Mouse (Mus musculus) forebrain, postnatal 0 days (tissue): ENCODE measurements at regions not wholly inside any gene's neighbourhood (a gene's known extent, or its start where the extent isn't known, plus 50 kb on each side); places are given as distances from the start of the nearest gene placed in this dataset.
"Not testable (repeated sequence)": the region's sequence is repeated elsewhere in the genome, so short reads cannot be mapped to it uniquely, and the experiment has no call there.

Experiments used
- ATAC-seq: fragments of 200-750 bp; cut with Nextera tagmentation; 2 replicates; pipeline ENCODE4 v1.8.0; 2017; ENCODE audit warnings: mild to moderate bottlenecking, moderate library complexity
- DNase-seq: peaks from one replicate; pipeline ENCODE4 v3.0.0-alpha.2; 2015
- H3K27ac ChIP-seq: fragments of 300-500 bp; sonication (generic); 2 replicates; pipeline ENCODE4 v1.5.1; 2014; ENCODE audit warnings: low read depth, mild to moderate bottlenecking, antibody characterized with exemption, low read length, moderate library complexity, mixed read lengths
- H3K27me3 ChIP-seq: fragments of 300-500 bp; sonication (generic); 2 replicates; pipeline ENCODE4 v1.6.1; 2014; ENCODE audit warnings: mild to moderate bottlenecking, low read length, mixed read lengths; ENCODE audit not compliant: insufficient read depth
- H3K36me3 ChIP-seq: fragments of 300-500 bp; sonication (generic); 2 replicates; pipeline ENCODE4 v1.6.1; 2014; ENCODE audit warnings: mild to moderate bottlenecking, moderate library complexity; ENCODE audit not compliant: insufficient read depth
- H3K4me1 ChIP-seq: fragments of 300-500 bp; sonication (generic); 2 replicates; pipeline ENCODE4 v1.6.1; 2014; ENCODE audit warnings: antibody characterized with exemption; ENCODE audit not compliant: insufficient read depth
- H3K4me2 ChIP-seq: fragments of 300-500 bp; sonication (generic); 2 replicates; pipeline ENCODE4 v1.6.1; 2014; ENCODE audit warnings: low read depth, mild to moderate bottlenecking, moderate library complexity
- H3K4me3 ChIP-seq: fragments of 300-500 bp; sonication (generic); 2 replicates; pipeline ENCODE4 v1.5.1; 2014; ENCODE audit warnings: low read depth, low read length, mixed read lengths
- H3K9ac ChIP-seq: fragments of 300-500 bp; sonication (generic); 2 replicates; pipeline ENCODE4 v1.6.1; 2014; ENCODE audit warnings: mild to moderate bottlenecking
- H3K9me3 ChIP-seq: fragments of 300-500 bp; sonication (generic); 2 replicates; pipeline ENCODE4 v1.6.1; 2016; ENCODE audit warnings: low read length
- CTCF ChIP-seq: sonication (generic); IDR thresholded peaks from 2 replicates; pipeline ENCODE4 v1.5.1; 2016; ENCODE audit warnings: antibody characterized with exemption, control low read depth, low read depth
- WGBS: fragments of 180-500 bp; shearing (Covaris S2); extraction: QIAGEN DNeasy Blood & Tissue Kit; methylation state at CpG from one replicate; pipeline ENCODE4 v1.1.7; 2014; 5-methylcytosine and 5-hydroxymethylcytosine counted together

DNA sequence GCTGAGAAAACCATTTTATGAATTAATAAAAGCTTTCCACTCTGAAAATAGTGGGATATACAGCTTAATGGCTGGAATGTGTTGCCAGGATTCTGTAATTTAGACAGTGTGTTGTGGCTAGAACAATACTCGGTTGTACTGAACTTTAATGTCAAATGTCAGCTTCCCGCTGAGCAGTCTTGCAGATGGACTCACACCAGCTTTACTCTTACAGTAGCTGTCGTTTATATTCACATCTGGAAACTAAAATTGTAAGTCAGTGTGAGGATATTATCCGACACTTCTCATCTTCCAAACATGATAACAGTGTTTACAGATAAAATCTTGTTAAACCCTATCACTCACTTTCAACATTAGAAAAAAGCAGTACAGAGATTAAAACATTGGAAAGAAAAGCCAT is 328.3 kb upstream of the Gje1 start:
- no peak for DNase-seq
- ATAC-seq: no peak
- WGBS: 77% methylated on average over 4 of the region's 4 CpGs

DNA sequence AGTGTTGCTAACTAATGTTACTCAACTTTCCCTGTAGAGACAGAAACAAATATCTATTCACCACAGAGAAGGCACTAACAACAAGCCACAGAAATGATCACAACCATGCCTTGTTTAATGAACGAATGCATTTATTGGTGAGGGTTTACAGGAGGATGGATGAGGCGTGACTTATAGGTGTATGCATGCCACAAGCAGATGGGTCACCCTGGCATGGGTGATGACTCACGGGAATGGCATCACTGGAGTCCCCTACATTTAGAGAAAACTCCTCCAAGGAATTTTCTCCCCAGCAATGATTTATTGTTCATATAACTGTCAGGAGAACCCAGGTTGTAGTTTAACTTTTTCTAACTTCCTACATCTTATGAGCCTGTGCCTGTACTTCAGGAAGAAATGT is 319.6 kb upstream of the Gje1 start:
- Histone ChIP-seq H3K27me3 (no peaks in the 10 kb centered on the region), H3K9me3 (no peaks in the 10 kb centered on the region), H3K4me3 (no peak overlapping the region), H3K27ac (no peak overlapping the region), H3K4me2 (no peak overlapping the region), H3K36me3 (no peaks in the 10 kb centered on the region), H3K4me1 (no peaks in the 10 kb centered on the region), H3K9ac (no peak overlapping the region)
- TF ChIP-seq CTCF: no peak
- ATAC-seq (no peak), DNase-seq (no peak)
- 96% methylated on average over 3 of the region's 3 CpGs for WGBS

More for the DNA sequence above, 328.3 kb upstream of the Gje1 start:
- Histone ChIP-seq H3K9ac (no peak overlapping the region), H3K4me3 (no peak overlapping the region), H3K4me2 (no peak overlapping the region), H3K27me3 (no peaks in the 10 kb centered on the region), H3K9me3 (no peaks in the 10 kb centered on the region), H3K27ac (no peak overlapping the region), H3K4me1 (no peaks in the 10 kb centered on the region), H3K36me3 (no peaks in the 10 kb centered on the region)
- no peak for TF ChIP-seq CTCF

- DNase-seq (no peak), ATAC-seq (no peak)
- H3K4me3 ChIP-seq: no peak overlapping the region
- H3K9ac ChIP-seq: no peak overlapping the region
- H3K36me3 ChIP-seq: no peaks in the 10 kb centered on the region
- 41% methylated on average over 1 of the region's 1 CpGs for WGBS
- no peaks in the 10 kb centered on the region for H3K9me3 ChIP-seq
- H3K27ac ChIP-seq: no peak overlapping the region
- no peak for TF ChIP-seq CTCF
- no peak overlapping the region for H3K4me2 ChIP-seq
- H3K4me1 ChIP-seq: no peaks in the 10 kb centered on the region
- no peaks in the 10 kb centered on the region for H3K27me3 ChIP-seq
These were observed 313.5 kb upstream of the Gje1 start for GRCm38 (mm10) chr10:15031517-15031916.

DNA sequence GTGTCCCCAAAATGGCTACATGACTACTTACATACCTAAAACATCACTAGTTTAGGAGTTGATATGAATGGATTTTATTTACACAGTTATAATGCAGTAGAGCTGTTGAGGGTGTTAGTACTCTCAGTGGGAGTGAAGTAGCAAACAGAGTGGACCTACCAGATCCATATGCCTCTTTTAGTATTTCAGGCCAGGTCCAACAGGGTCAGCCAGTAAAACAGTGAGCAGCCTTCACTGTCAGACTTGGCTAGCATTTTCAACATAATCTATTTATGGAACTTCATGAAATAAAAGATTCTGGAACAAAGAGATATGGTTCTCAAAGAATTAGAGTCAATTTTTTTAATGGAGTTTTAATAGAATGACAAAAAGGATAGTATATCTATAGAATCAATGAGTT is 311.1 kb upstream of the Gje1 start:
- Histone ChIP-seq H3K4me1 (no peaks in the 10 kb centered on the region), H3K4me2 (no peak overlapping the region), H3K4me3 (no peak overlapping the region), H3K9ac (no peak overlapping the region), H3K9me3 (no peaks in the 10 kb centered on the region), H3K36me3 (no peaks in the 10 kb centered on the region), H3K27me3 (no peaks in the 10 kb centered on the region), H3K27ac (no peak overlapping the region)
- no peak for TF ChIP-seq CTCF
- ATAC-seq (no peak), DNase-seq (no peak)

DNA sequence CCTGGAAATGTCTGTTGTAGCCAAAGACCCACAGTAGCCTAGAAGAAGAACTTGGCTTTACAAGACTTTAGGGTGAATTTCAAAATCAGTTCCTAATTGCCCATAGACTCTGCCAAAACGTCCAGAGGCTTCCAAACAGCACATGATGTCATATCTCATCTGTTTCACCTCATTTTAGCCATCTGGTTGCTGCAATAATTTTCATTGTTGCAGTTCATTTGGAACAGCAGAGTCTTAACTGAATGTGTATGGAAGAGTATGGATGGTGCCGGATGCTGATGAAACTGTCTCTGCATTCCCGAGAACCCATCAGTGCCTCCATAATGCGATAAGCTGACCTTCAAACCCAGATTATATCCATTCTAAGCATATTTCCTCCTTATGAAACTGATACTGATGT is 295.9 kb upstream of the Gje1 start:
- WGBS: 78% methylated on average over 4 of the region's 4 CpGs
- no peak overlapping the region for H3K4me2 ChIP-seq
- H3K4me1 ChIP-seq: no peaks in the 10 kb centered on the region
- no peaks in the 10 kb centered on the region for H3K9me3 ChIP-seq
- no peak overlapping the region for H3K9ac ChIP-seq
- ATAC-seq: no peak
- no peak for TF ChIP-seq CTCF
- no peak overlapping the region for H3K4me3 ChIP-seq
- no peaks in the 10 kb centered on the region for H3K27me3 ChIP-seq
- DNase-seq: no peak
- no peaks in the 10 kb centered on the region for H3K36me3 ChIP-seq
- H3K27ac ChIP-seq: no peak overlapping the region

- no peak overlapping the region for H3K4me2 ChIP-seq
- WGBS: 92% methylated on average over 2 of the region's 2 CpGs
- H3K4me3 ChIP-seq: no peak overlapping the region
- no peaks in the 10 kb centered on the region for H3K27me3 ChIP-seq
- H3K9ac ChIP-seq: no peak overlapping the region
- H3K27ac ChIP-seq: no peak overlapping the region
- H3K36me3 ChIP-seq: no peaks in the 10 kb centered on the region
- H3K9me3 ChIP-seq: no peaks in the 10 kb centered on the region
- no peak for TF ChIP-seq CTCF
- ATAC-seq (no peak), DNase-seq (no peak)
- no peaks in the 10 kb centered on the region for H3K4me1 ChIP-seq
These were observed 278.4 kb upstream of the Gje1 start for GRCm38 (mm10) chr10:14996374-14996773.

GRCm38 (mm10) chr10:14989601-14990140 is 271.7 kb upstream of the Gje1 start:
- Histone ChIP-seq H3K9me3 (no peaks in the 10 kb centered on the region), H3K4me1 (no peaks in the 10 kb centered on the region), H3K4me2 (no peak overlapping the region), H3K27ac (no peak overlapping the region), H3K9ac (no peak overlapping the region), H3K4me3 (no peak overlapping the region), H3K27me3 (no peaks in the 10 kb centered on the region), H3K36me3 (no peaks in the 10 kb centered on the region)
- TF ChIP-seq CTCF: no peak
- no peak for DNase-seq
- ATAC-seq: no peak

GRCm38 (mm10) chr10:14986566-14986965 is 268.6 kb upstream of the Gje1 start:
- 23% methylated on average over 2 of the region's 2 CpGs for WGBS
- not testable (repeated sequence) for H3K4me2 ChIP-seq, H3K9me3 ChIP-seq, H3K36me3 ChIP-seq, H3K9ac ChIP-seq, H3K27ac ChIP-seq, H3K4me1 ChIP-seq, H3K27me3 ChIP-seq, ATAC-seq, DNase-seq, H3K4me3 ChIP-seq
